Mouse (Mus musculus) heart, postnatal 4 days (tissue): Measurements from ENCODE around the gene Baiap3. TPM values are rescaled to one million over a fixed set of nuclear protein-coding genes. Genes with fewer than 3 reads are reported as not detected.

Experiments
- DNase-seq: peaks from one replicate; pipeline ENCODE4 v3.0.0; 2021
- microRNA-seq, 2 experiments: library from miRNA; unstranded; fragments of <30 nt; microRNA quantifications; one replicate each; pipeline ENCODE4 v1.2.0; 2021 to 2022
- total RNA-seq, 2 experiments: library from RNA; stranded (reverse); gene quantifications; 2 replicates each; pipeline ENCODE4 v1.2.3; 2021

Baiap3 gene
- total RNA-seq, 2 experiments from 2014 or later = 0.14 to 0.31 TPM

DNA sequence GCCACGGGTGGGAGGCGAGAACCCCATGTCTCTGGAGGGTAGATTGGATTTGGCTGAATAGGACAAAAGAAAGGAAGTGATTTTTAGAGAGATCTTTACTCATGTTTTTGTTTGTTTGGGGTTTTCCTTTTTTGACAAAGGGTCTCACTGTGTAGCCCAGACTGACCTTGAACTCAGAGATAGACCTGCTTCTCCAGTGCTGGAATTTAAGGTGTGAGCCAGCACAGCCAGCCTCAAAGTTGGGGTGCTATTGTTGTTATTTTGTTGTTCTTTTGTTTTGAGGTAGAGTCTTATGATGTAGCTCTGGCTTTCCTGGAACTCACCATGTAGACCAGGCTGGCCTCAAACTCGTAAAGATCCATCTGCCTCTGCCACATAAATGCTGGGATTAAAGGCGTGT lies 53.8 kb downstream of the Baiap3 start:
- DNase-seq = no peak

Small RNA genes within 50 kb of the gene (microRNA-seq; reads per million reads assigned to microRNA genes)
- 0.20 to 0.69 reads per million in 2 experiments for gene Mir3547

Other genes with a start within 250 kb of the Baiap3 start
- gene Cramp1l, start 240.6 kb downstream of the Baiap3 start, total RNA-seq = 10 to 100 TPM; 15.1 to 16.3 TPM
- 1 to 10 TPM; 7.0 to 7.3 TPM for gene Ift140, start 240.3 kb downstream of the Baiap3 start, total RNA-seq
- gene Tmem204, start 172.8 kb downstream of the Baiap3 start, total RNA-seq = 10 to 100 TPM; 25.2 to 27.4 TPM
- 10 to 100 TPM; 16.4 to 17.5 TPM for gene Telo2, start 140.4 kb downstream of the Baiap3 start, total RNA-seq
- 1 to 10 TPM; 1.4 TPM for gene Ptx4, start 135.6 kb downstream of the Baiap3 start, total RNA-seq
- gene Clcn7, start 123.0 kb downstream of the Baiap3 start, total RNA-seq = 10 to 100 TPM; 25.2 to 25.6 TPM
- not detected for gene Ccdc154, start 93.9 kb downstream of the Baiap3 start, total RNA-seq
- gene Gm38655, start 80.9 kb downstream of the Baiap3 start, total RNA-seq = not detected
- 10 to 100 TPM; 14.4 to 17.5 TPM for gene BC003965, start 71.8 kb downstream of the Baiap3 start, total RNA-seq
- 10 to 100 TPM in 1 of 2 experiments, 1 to 10 TPM in 1; 8.5 to 10.4 TPM for gene Unkl, start 68.0 kb downstream of the Baiap3 start, total RNA-seq
- 10 to 100 TPM; 11.2 to 14.9 TPM for gene Gnptg, start 16.2 kb downstream of the Baiap3 start, total RNA-seq
- 10 to 100 TPM; 12.7 to 14.0 TPM for gene Tsr3, start 16.2 kb downstream of the Baiap3 start, total RNA-seq
- gene Ube2i, start 18.3 kb upstream of the Baiap3 start, total RNA-seq = 100 to 1,000 TPM; 219 to 221 TPM
- gene Prss34, start 42.0 kb upstream of the Baiap3 start, total RNA-seq = 1 to 10 TPM; 1.9 to 2.4 TPM
- gene Prss28, start 52.3 kb upstream of the Baiap3 start, total RNA-seq = not detected
- not detected for gene Prss29, start 62.3 kb upstream of the Baiap3 start, total RNA-seq
- 1 to 10 TPM; 3.9 to 6.7 TPM for gene Tpsab1, start 89.2 kb upstream of the Baiap3 start, total RNA-seq
- gene Tpsb2, start 109.9 kb upstream of the Baiap3 start, total RNA-seq = 10 to 100 TPM; 11.1 to 15.7 TPM
- under 1 TPM in 1 of 2 experiments, not detected in 1; 0.24 TPM for gene Tpsg1, start 112.9 kb upstream of the Baiap3 start, total RNA-seq
- 10 to 100 TPM; 14.5 to 19.1 TPM for gene Cacna1h, start 177.4 kb upstream of the Baiap3 start, total RNA-seq
- gene Tekt4, start 198.3 kb upstream of the Baiap3 start, total RNA-seq = under 1 TPM in 1 of 2 experiments, not detected in 1; 0.26 TPM
- gene Sstr5, start 240.9 kb upstream of the Baiap3 start, total RNA-seq = not detected